Mouse (Mus musculus) erythroblast, embryonic 14.5 days (primary cell): ENCODE results near the gene Dip2b.

Experiments
- GATA1 ChIP-seq: IDR thresholded peaks from 2 replicates; pipeline ENCODE4 v1.6.1; 2012; ENCODE audit warnings: low read length, inconsistent platforms, mixed read lengths
- TAL1 ChIP-seq: IDR thresholded peaks from 3 replicates; pipeline ENCODE4 v1.6.1; 2012; ENCODE audit warnings: low read length, inconsistent platforms, mixed read lengths

DNA sequence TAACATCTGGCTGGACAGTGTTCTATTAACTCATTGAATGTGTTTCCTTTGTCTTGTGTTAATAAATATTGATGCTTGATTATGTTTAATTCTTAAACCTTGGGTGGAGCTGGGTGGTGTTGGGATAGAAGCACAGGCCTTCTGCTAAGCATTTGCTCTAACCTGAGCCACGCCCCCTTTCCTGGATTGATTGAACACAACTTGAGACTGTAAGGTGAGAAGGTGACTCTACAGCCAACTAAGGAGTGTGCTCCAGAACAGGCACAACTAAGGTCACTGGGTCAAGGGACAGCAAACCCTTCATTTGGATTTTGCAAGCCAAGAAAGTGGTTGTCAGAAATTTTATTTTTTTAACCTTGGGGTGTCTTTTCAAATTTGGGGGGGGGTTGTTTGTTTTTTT is 180.9 kb downstream of the Dip2b start:
- TF ChIP-seq TAL1 (no peak), GATA1 (no peak)
